8 mouse cellular contexts compared by ENCODE assay signal in genomic region chr11:35770741-35771504, GRCm38 (mm10). TPM values are rescaled to one million over a fixed set of nuclear protein-coding genes. Genes with fewer than 3 reads are reported as not detected.
A peak's percentile ranks its signal among the peaks of the same experiment; 100 is the strongest.
DNase-seq lines count a peak whose midpoint lies in the region; ATAC-seq and TF ChIP-seq lines count a peak whose summit lies in the region.

No protein-coding gene starts in this region.

- no peak for TF ChIP-seq CTCF in heart, postnatal 0 days (IDR thresholded peaks at IDR 0.05; ENCODE audit: low read depth)

- peaks cover 9% of the 10 kb centered on the region for H3K4me1 ChIP-seq in heart, postnatal 0 days (ENCODE audit: control insufficient read depth, insufficient read depth)
- peaks cover 27% of the 10 kb centered on the region for H3K4me1 ChIP-seq in hindbrain, embryonic 15.5 days (replicated peaks)
- H3K4me1 ChIP-seq in midbrain, embryonic 15.5 days = peaks cover 24% of the 10 kb centered on the region

- ATAC-seq in heart, postnatal 0 days (ENCODE audit: insufficient read depth, low read depth) = no peak
- ATAC-seq in hindbrain, embryonic 15.5 days (ENCODE audit: low FRiP score, low read depth) = no peak
- no peak for ATAC-seq in midbrain, embryonic 15.5 days (replicated peaks)
- ATAC-seq in inflammation-experienced regulatory T-cells, adult 6 months = no peak

- H3K4me3 ChIP-seq in heart, postnatal 0 days (ENCODE audit: low read depth, low read length) = peak overlapping the region; percentile 81
- H3K4me3 ChIP-seq in hindbrain, embryonic 15.5 days = peak overlapping the region; percentile 81
- peak overlapping the region; percentile 91 for H3K4me3 ChIP-seq in midbrain, embryonic 15.5 days

- no peak for TF ChIP-seq EP300 in heart, postnatal 0 days (IDR thresholded peaks at IDR 0.05; ENCODE audit: low read depth)

- H3K4me2 ChIP-seq in heart, postnatal 0 days (ENCODE audit: low read depth, low read length) = peak overlapping the region; percentile 87
- peak overlapping the region; percentile 62 for H3K4me2 ChIP-seq in hindbrain, embryonic 15.5 days
- peak overlapping the region; percentile 59 for H3K4me2 ChIP-seq in midbrain, embryonic 15.5 days

- no peak overlapping the region for H3K27ac ChIP-seq in heart, postnatal 0 days (ENCODE audit: low read depth)
- H3K27ac ChIP-seq in hindbrain, embryonic 15.5 days (replicated peaks) = no peak overlapping the region
- H3K27ac ChIP-seq in midbrain, embryonic 15.5 days = no peak overlapping the region

- no peaks in the 10 kb centered on the region for H3K27me3 ChIP-seq in heart, postnatal 0 days (ENCODE audit: control insufficient read depth, insufficient read depth, low read length)
- H3K27me3 ChIP-seq in hindbrain, embryonic 15.5 days = no peaks in the 10 kb centered on the region
- no peaks in the 10 kb centered on the region for H3K27me3 ChIP-seq in midbrain, embryonic 15.5 days (replicated peaks)

- peak overlapping the region; percentile 93; the same call in 1 of the 2 replicates for H3K9ac ChIP-seq in heart, postnatal 0 days (replicated peaks; ENCODE audit: low read depth, low read length)
- peak overlapping the region; percentile 98 for H3K9ac ChIP-seq in hindbrain, embryonic 15.5 days
- H3K9ac ChIP-seq in midbrain, embryonic 15.5 days = peak overlapping the region; percentile 95

- H3K36me3 ChIP-seq in heart, postnatal 0 days (replicated peaks; ENCODE audit: control insufficient read depth, insufficient read depth, low read length) = no peaks in the 10 kb centered on the region
- no peaks in the 10 kb centered on the region for H3K36me3 ChIP-seq in hindbrain, embryonic 15.5 days
- no peaks in the 10 kb centered on the region for H3K36me3 ChIP-seq in midbrain, embryonic 15.5 days (replicated peaks)

- 60% methylated on average over 9 of the region's 9 CpGs for WGBS in heart, postnatal 0 days
- 69% methylated on average over 9 of the region's 9 CpGs for WGBS in hindbrain, embryonic 15.5 days
- 68% methylated on average over 9 of the region's 9 CpGs for WGBS in midbrain, embryonic 15.5 days

- H3K9me3 ChIP-seq in heart, postnatal 0 days (replicated peaks; ENCODE audit: control insufficient read depth, low read length) = no peaks in the 10 kb centered on the region
- H3K9me3 ChIP-seq in hindbrain, embryonic 15.5 days = no peaks in the 10 kb centered on the region
- no peaks in the 10 kb centered on the region for H3K9me3 ChIP-seq in midbrain, embryonic 15.5 days

- DNase-seq in heart, postnatal 0 days (ENCODE audit: low spot score) = no peak
- DNase-seq in heart, adult 9 months (ENCODE audit: low spot score in 2 of 2) = no peak
- peak; percentile 19 for DNase-seq in NIH3T3 (ENCODE audit: low read depth)
- DNase-seq in thymus, adult 18-20 months = no peak
- no peak for DNase-seq in right cerebral cortex, postnatal 36 days (ENCODE audit: low spot score in 2 of 2)

RNA-seq across cellular contexts. Expression of gene Pank3, which starts 1.6 kb away (rescaled TPM):
- 23.0 and 28.6 TPM in 2 replicates for total RNA-seq in heart, postnatal 0 days (2014; rRNA removed; ENCODE audit: low replicate concordance)
- 5.9 and 6.3 TPM in 2 replicates for polyA plus RNA-seq in heart, postnatal 0 days (2015; fragmentation: Nextera tagmentation; extraction: Ambion mirVana)
- 20.4 and 21.3 TPM in 2 replicates for polyA plus RNA-seq in hindbrain, embryonic 15.5 days (2015; fragmentation: Nextera tagmentation; extraction: Ambion mirVana)
- 19.5 and 20.7 TPM in 2 replicates for polyA plus RNA-seq in midbrain, embryonic 15.5 days (2015; fragmentation: Nextera tagmentation; extraction: Ambion mirVana)
- 1 to 10 TPM; 7.0 to 7.9 (median 7.5) TPM for polyA plus RNA-seq in inflammation-experienced regulatory T-cells, adult 6 months (2017; shearing (Covaris generic))

RNA-seq across cellular contexts. Expression of gene Fbll1, which starts 27.8 kb away (rescaled TPM):
- total RNA-seq in heart, postnatal 0 days (2014; rRNA removed; ENCODE audit: low replicate concordance) = not detected in 2 replicates
- not detected in 2 replicates for polyA plus RNA-seq in heart, postnatal 0 days (2015; fragmentation: Nextera tagmentation; extraction: Ambion mirVana)
- polyA plus RNA-seq in hindbrain, embryonic 15.5 days (2015; fragmentation: Nextera tagmentation; extraction: Ambion mirVana) = 27.7 and 30.9 TPM in 2 replicates
- 25.1 and 25.8 TPM in 2 replicates for polyA plus RNA-seq in midbrain, embryonic 15.5 days (2015; fragmentation: Nextera tagmentation; extraction: Ambion mirVana)
- not detected for polyA plus RNA-seq in inflammation-experienced regulatory T-cells, adult 6 months (2017; shearing (Covaris generic))

Comparison
In these comparisons a context has a peak if more than half of its experiments do, and no peak if none do; other contexts are left out.
1. RNA of gene Fbll1, which starts 27.8 kb away (polyA plus RNA-seq): 27.7 to 30.9 TPM in hindbrain, embryonic 15.5 days and 25.1 to 25.8 TPM in midbrain, embryonic 15.5 days; not detected in heart, postnatal 0 days and not detected in inflammation-experienced regulatory T-cells, adult 6 months; every median in the first group is over 10 times any median in the second.
2. Peak in every context shown above with its lines, with median percentiles within 50 percentile points of each other: H3K4me2 ChIP-seq, H3K4me3 ChIP-seq and H3K9ac ChIP-seq.